Mouse (Mus musculus) spleen, adult 2 months (tissue): ENCODE measurements at regions not wholly inside any gene's neighbourhood (a gene's known extent, or its start where the extent isn't known, plus 50 kb on each side); places are given as distances from the start of the nearest gene placed in this dataset.

Experiments used
- CTCF ChIP-seq: fragments of 200-500 bp; IDR thresholded peaks from 2 replicates; pipeline ENCODE4 v1.5.1; 2011; ENCODE audit warnings: mild to moderate bottlenecking, inconsistent platforms; ENCODE audit not compliant: insufficient read depth, insufficient read length, insufficient replicate concordance; ENCODE audit errors: extremely low read depth
- POLR2A ChIP-seq: fragments of 200-500 bp; IDR thresholded peaks from 2 replicates; pipeline ENCODE4 v1.6.1; 2011; ENCODE audit warnings: low read depth, low read length, inconsistent platforms

GRCm38 (mm10) chr4:56421575-56421974, 318.3 kb upstream of the Gm26657 start:
- no peak for TF ChIP-seq POLR2A
- no peak for TF ChIP-seq CTCF
